Mouse (Mus musculus): ENCODE data around the gene Tysnd1.

The Tysnd1 gene

GRCm38 (mm10) chr10:61738126-61738525, 42.8 kb downstream of the Tysnd1 start:
- no peak for DNase-seq (ENCODE audit: low spot score)

DNA sequence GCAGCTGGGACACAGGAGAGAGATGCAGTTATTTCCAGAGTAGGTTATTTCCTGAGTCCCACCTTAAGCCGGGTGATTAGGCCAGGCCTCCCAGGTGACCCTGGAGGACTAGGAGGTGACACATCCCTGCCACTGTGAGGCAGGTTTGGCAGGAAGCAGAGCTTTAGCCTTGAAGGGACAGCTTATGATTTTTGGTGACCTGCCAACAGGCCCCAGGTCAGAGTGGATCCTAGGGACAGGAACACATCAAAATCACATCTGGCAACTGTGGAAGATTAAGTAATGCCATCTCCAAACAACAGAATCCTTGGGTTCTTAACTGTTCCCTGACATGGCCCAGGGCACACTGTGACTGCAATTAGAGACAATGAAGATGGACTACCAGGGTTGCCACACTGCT, 46.0 kb downstream of the Tysnd1 start:
- DNase-seq (ENCODE audit: low spot score): no peak

GRCm38 (mm10) chr10:61741873-61742272, 46.6 kb downstream of the Tysnd1 start:
- no peak for DNase-seq (ENCODE audit: low spot score)

DNA sequence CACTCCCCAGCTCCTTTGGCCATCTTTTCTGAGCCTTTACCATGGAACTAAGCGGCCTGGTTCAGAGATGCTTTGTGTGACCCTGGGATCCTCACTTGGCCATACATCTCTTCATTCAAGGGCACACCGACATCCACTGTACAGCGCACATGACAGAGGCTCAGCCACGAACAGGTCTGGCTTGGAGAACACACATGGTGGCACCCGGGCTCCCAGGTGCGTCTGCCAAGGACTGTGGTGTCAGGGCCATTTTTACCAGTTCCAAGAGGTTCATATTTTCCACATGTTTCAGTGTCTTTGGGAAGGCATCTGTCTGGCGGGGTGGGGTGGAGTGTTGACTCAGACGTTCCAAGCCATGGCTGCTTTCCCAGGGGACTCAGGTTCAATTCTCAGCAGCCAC, 47.0 kb downstream of the Tysnd1 start:
- DNase-seq (ENCODE audit: low spot score): no peak

GRCm38 (mm10) chr10:61745133-61745532, 49.8 kb downstream of the Tysnd1 start:
- no peak for DNase-seq (ENCODE audit: low spot score)

GRCm38 (mm10) chr10:61747302-61747701, 52.0 kb downstream of the Tysnd1 start:
- DNase-seq (ENCODE audit: low spot score): no peak

- DNase-seq (ENCODE audit: low spot score): no peak
Observed at GRCm38 (mm10) chr10:61750014-61750413, 54.7 kb downstream of the Tysnd1 start.

DNA sequence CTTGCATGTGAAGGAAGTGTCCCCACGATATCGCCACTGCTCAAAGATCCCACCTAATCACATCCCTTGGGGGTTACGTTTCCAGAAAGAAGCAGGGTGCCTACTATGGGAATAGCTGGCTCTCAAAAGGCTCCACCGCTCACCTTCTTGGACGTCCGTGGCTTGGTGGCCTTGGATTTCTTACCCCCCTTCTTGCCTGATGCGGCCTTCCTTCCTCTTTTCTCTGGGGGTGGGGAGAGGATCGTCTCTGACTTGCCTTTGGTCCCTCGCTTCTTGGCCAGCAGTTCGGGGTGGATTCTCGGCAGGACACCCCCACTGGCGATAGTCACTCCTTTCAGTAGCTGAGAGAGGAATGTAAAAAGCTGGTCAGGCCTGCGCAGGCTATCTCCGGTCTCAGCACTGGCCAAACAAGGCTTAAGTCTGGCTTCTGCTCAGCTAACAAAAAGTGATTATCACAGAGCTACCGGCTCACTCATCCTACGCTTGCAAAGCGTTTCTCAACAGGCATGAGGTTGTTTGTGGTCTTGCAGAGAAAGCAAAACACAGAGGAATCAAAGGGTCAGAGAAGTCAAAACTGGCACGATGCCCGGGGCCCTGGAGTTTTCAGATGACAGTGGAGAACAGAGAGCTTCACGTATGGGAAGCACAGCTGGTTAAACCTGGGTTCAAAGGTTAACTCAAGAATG, 56.4 kb downstream of the Tysnd1 start:
- DNase-seq (ENCODE audit: low spot score): peak; percentile 13
